Mouse (Mus musculus) bone marrow macrophage, adult 2 months (primary cell): ENCODE measurements at regions not wholly inside any gene's neighbourhood (a gene's known extent, or its start where the extent isn't known, plus 50 kb on each side); places are given as distances from the start of the nearest gene placed in this dataset.

Experiments used
- CTCF ChIP-seq: IDR thresholded peaks from 2 replicates; pipeline ENCODE4 v1.5.1; 2012; ENCODE audit warnings: low read depth, mild to moderate bottlenecking, low read length, moderate library complexity
- POLR2A ChIP-seq: IDR thresholded peaks from 2 replicates; pipeline ENCODE4 v1.6.1; 2012; ENCODE audit warnings: mild to moderate bottlenecking, low read depth, low read length, borderline replicate concordance

DNA sequence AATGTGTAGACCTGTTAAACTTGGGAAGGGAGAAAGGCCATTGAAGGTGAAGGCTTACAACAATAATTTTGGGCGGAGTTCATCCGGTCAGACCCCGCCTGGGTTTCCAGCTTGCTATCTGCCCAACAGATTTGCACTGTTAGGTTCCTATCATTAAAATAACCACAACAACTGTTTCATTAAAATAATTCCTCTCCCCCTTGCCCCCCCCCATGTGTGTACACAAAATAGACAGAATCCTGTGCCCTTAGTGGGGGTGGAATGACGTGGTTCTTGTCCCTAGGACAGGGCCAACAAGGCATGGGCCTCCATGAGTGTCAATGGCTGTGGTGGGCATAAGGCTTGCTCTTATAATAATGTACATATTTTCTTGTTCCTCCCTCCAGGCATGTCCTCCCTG is 65.6 kb upstream of the Ccn6 start:
- no peak for TF ChIP-seq CTCF
- TF ChIP-seq POLR2A: no peak
